ENCODE assay signal across 33 mouse cellular contexts in genomic region chr15:31400974-31401373, GRCm38 (mm10). TPM values are rescaled to one million over a fixed set of nuclear protein-coding genes. Genes with fewer than 3 reads are reported as not detected.
A peak's percentile ranks its signal among the peaks of the same experiment; 100 is the strongest.
DNase-seq lines count a peak whose midpoint lies in the region; ATAC-seq and TF ChIP-seq lines count a peak whose summit lies in the region.
"Had no signal": no experiment of that assay in that cellular context is flagged by ENCODE, and none has a peak within 500 bp of the region (broad histone marks: within the 10 kb centered on the region; RNA-seq: fewer than 3 reads in every experiment).

No protein-coding gene starts in this region.

- H3K4me1 ChIP-seq in G1E (ENCODE audit: insufficient read depth, low read depth, low read length), result peaks cover 21% of the 10 kb centered on the region
- H3K4me1 ChIP-seq: embryonic facial prominence, embryonic 13.5 days; hindbrain, embryonic 10.5 days; limb, embryonic 13.5 days; liver, embryonic 12.5 days had no signal

- no peak for TF ChIP-seq CTCF in gastrocnemius, adult 2 months (IDR thresholded peaks at IDR 0.05)
- no peak for TF ChIP-seq CTCF in G1E (IDR thresholded peaks at IDR 0.05; ENCODE audit: low read depth, low read length)

- peak; percentile 1 for DNase-seq in gastrocnemius, adult 2 months
- no peak for DNase-seq in gastrocnemius, postnatal 14 days
- DNase-seq in lung, postnatal 25 days (ENCODE audit: low spot score), result peak; percentile 9
- DNase-seq in lung, postnatal 14 days, result no peak
- no peak for DNase-seq in G1E (ENCODE audit: low spot score)
- no peak for DNase-seq in ovary, adult 18-20 months (ENCODE audit: low spot score)
- DNase-seq in frontal cortex, postnatal 14 days (ENCODE audit: low spot score in 2 of 2), result no peak
- DNase-seq: adrenal gland, adult 2 months; adrenal gland, postnatal 36 days; B cell, adult 2 months; cerebellum, adult 18-20 months; cerebellum, postnatal 10 days; forebrain, postnatal 0 days; gastrocnemius, postnatal 36 days; heart, postnatal 14 days; kidney, adult 11 months; kidney, postnatal 36 days; right cerebral cortex, adult 18-20 months; spleen, adult 18-20 months; thymus, adult 18-20 months; thymus, postnatal 25 days had no signal

- ATAC-seq in G1E (ENCODE audit: extremely low read depth, insufficient number of reproducible peaks, low FRiP score, poor library complexity, severe bottlenecking), result peak; percentile 22
- ATAC-seq in megakaryocyte progenitor cell, adult 5-6 weeks (replicated peaks; ENCODE audit: poor library complexity), result peak; percentile 73
- ATAC-seq: activated CD4-positive, CD25-positive, alpha-beta regulatory T cell, adult 4 months; forebrain, postnatal 0 days; inflammation-experienced regulatory T-cells, adult 6 months; liver, embryonic 12.5 days; midbrain, embryonic 13.5 days had no signal

- no peaks in the 10 kb centered on the region for H3K36me3 ChIP-seq in G1E (replicated peaks)
- H3K36me3 ChIP-seq: embryonic facial prominence, embryonic 13.5 days; forebrain, embryonic 10.5 days; hindbrain, embryonic 10.5 days; hindbrain, embryonic 15.5 days; limb, embryonic 13.5 days; liver, embryonic 12.5 days; midbrain, embryonic 13.5 days had no signal

- H3K4me3 ChIP-seq in gastrocnemius, adult 2 months, result no peak overlapping the region
- H3K4me3 ChIP-seq in G1E (ENCODE audit: low read depth, low read length), result no peak overlapping the region
- H3K4me3 ChIP-seq: embryonic facial prominence, embryonic 13.5 days; forebrain, embryonic 10.5 days; hindbrain, embryonic 10.5 days; hindbrain, embryonic 15.5 days; layer of hippocampus, adult 2 months; limb, embryonic 13.5 days; liver, embryonic 12.5 days; megakaryocyte, embryonic 14.5 days; midbrain, embryonic 13.5 days had no signal

- H3K27me3 ChIP-seq in G1E (ENCODE audit: insufficient read depth, low read length), result peaks cover 42% of the 10 kb centered on the region
- H3K27me3 ChIP-seq: embryonic facial prominence, embryonic 13.5 days; hindbrain, embryonic 15.5 days; limb, embryonic 13.5 days; liver, embryonic 12.5 days; midbrain, embryonic 13.5 days had no signal

- H3K27ac ChIP-seq in gastrocnemius, adult 2 months, result no peak overlapping the region
- H3K27ac ChIP-seq: embryonic facial prominence, embryonic 13.5 days; hindbrain, embryonic 10.5 days; hindbrain, embryonic 15.5 days; layer of hippocampus, adult 2 months; limb, embryonic 13.5 days; liver, embryonic 12.5 days; midbrain, embryonic 13.5 days had no signal

- intact Hi-C loops in gastrocnemius, adult 2 months (cut with DNase I), result no loop called here
- intact Hi-C loops in gastrocnemius, postnatal 14 days (cut with DNase I; ENCODE audit: low total_unique reads), result no loop called here

- H3K9me3 ChIP-seq in G1E (replicated peaks), result no peaks in the 10 kb centered on the region
- H3K9me3 ChIP-seq: embryonic facial prominence, embryonic 13.5 days; forebrain, embryonic 10.5 days; hindbrain, embryonic 10.5 days; hindbrain, embryonic 15.5 days; limb, embryonic 13.5 days; liver, embryonic 12.5 days; midbrain, embryonic 13.5 days had no signal

RNA-seq across cellular contexts. Expression of gene Ankrd33b, which starts 33.4 kb away (rescaled TPM):
- 10 to 100 TPM; 11.9 to 31.5 TPM for total RNA-seq in gastrocnemius, adult 2 months (2021)
- 1 to 10 TPM; 5.3 to 6.3 TPM for total RNA-seq in gastrocnemius, postnatal 14 days (2021)
- total RNA-seq in G1E (2014; fragmentation: Nextera tagmentation), result not detected in 2 replicates
- total RNA-seq in G1E (2017), result 0.11 and 0.23 TPM in 2 replicates
- polyA plus RNA-seq in G1E (2012), result not detected in 2 replicates
- 0.20 and 0.79 TPM in 2 replicates for total RNA-seq in megakaryocyte progenitor cell, adult 5-6 weeks (2015)
- total RNA-seq in megakaryocyte progenitor cell, adult 5-6 weeks (2017), result 0.29 and 0.61 TPM in 2 replicates
- polyA plus RNA-seq: inflammation-experienced regulatory T-cells, adult 6 months had no signal

RNA-seq across cellular contexts. Expression of gene Ropn1l, which starts 52.6 kb away (rescaled TPM):
- total RNA-seq in gastrocnemius, adult 2 months (2021), result not detected
- total RNA-seq in gastrocnemius, postnatal 14 days (2021), result under 1 TPM; 0.29 to 0.33 TPM
- total RNA-seq in G1E (2014; fragmentation: Nextera tagmentation) (0.90 TPM in 1 of 2 replicates, not detected in the other), G1E (2017) (1.1 and 3.8 TPM in 2 replicates)
- polyA plus RNA-seq in G1E (2012), result 1.4 and 1.5 TPM in 2 replicates
- 1.4 and 3.3 TPM in 2 replicates for total RNA-seq in megakaryocyte progenitor cell, adult 5-6 weeks (2015)
- 1.2 and 2.5 TPM in 2 replicates for total RNA-seq in megakaryocyte progenitor cell, adult 5-6 weeks (2017)

Comparison
In these comparisons a context has a peak if more than half of its experiments do, and no peak if none do; other contexts are left out.
1. DNase-seq: peak in gastrocnemius, adult 2 months (single experiment) and lung, postnatal 25 days (single experiment); none in gastrocnemius, postnatal 14 days (single experiment), lung, postnatal 14 days (single experiment), G1E (single experiment), ovary, adult 18-20 months (single experiment) and frontal cortex, postnatal 14 days (0 of 2).